Mouse (Mus musculus) hindbrain, postnatal 0 days (tissue): Measurements from ENCODE around the gene Mn1. TPM values are rescaled to one million over a fixed set of nuclear protein-coding genes. Genes with fewer than 3 reads are reported as not detected.
A peak's percentile ranks its signal among the peaks of the same experiment; 100 is the strongest.

Experiments
- ATAC-seq: fragments of 200-750 bp; cut with Nextera tagmentation; 2 replicates; pipeline ENCODE4 v1.8.0; 2017; ENCODE audit warnings: mild to moderate bottlenecking, moderate TSS enrichment, moderate library complexity
- DNase-seq: peaks from one replicate; pipeline ENCODE4 v3.0.0-alpha.2; 2015; ENCODE audit warnings: low spot score
- H3K27ac ChIP-seq: fragments of 300-500 bp; sonication (generic); 2 replicates; pipeline ENCODE4 v1.5.1; 2014; ENCODE audit warnings: mild to moderate bottlenecking
- H3K27me3 ChIP-seq: fragments of 300-500 bp; sonication (generic); 2 replicates; pipeline ENCODE4 v1.6.1; 2014; ENCODE audit warnings: low read length, mixed read lengths; ENCODE audit not compliant: insufficient read depth
- H3K36me3 ChIP-seq: fragments of 300-500 bp; sonication (generic); 2 replicates; pipeline ENCODE4 v1.6.1; 2014; ENCODE audit warnings: low read length, mixed read lengths; ENCODE audit not compliant: insufficient read depth
- H3K4me1 ChIP-seq: fragments of 300-500 bp; sonication (generic); 2 replicates; pipeline ENCODE4 v1.6.1; 2014; ENCODE audit warnings: antibody characterized with exemption, low read length, mixed read lengths; ENCODE audit not compliant: insufficient read depth
- H3K4me2 ChIP-seq: fragments of 300-500 bp; sonication (generic); 2 replicates; pipeline ENCODE4 v1.6.1; 2014; ENCODE audit warnings: low read depth, mild to moderate bottlenecking, low read length, moderate library complexity, mixed read lengths
- H3K4me3 ChIP-seq: fragments of 300-500 bp; sonication (generic); 2 replicates; pipeline ENCODE4 v1.5.1; 2014; ENCODE audit warnings: low read length
- H3K9ac ChIP-seq: fragments of 300-500 bp; sonication (generic); replicated peaks from 2 replicates; pipeline ENCODE4 v1.6.1; 2014; ENCODE audit warnings: mild to moderate bottlenecking, low read length, moderate library complexity, mixed read lengths
- H3K9me3 ChIP-seq: fragments of 300-500 bp; sonication (generic); 2 replicates; pipeline ENCODE4 v1.6.1; 2016; ENCODE audit warnings: low read length, mixed read lengths
- CTCF ChIP-seq: IDR thresholded peaks from 2 replicates; pipeline ENCODE4 v1.5.1; 2016; ENCODE audit warnings: antibody characterized with exemption, control low read depth, low read depth
- WGBS: fragments of 180-500 bp; shearing (Covaris S2); extraction: QIAGEN DNeasy Blood & Tissue Kit; methylation state at CpG from one replicate; pipeline ENCODE4 v1.1.7; 2014; 5-methylcytosine and 5-hydroxymethylcytosine counted together
- polyA plus RNA-seq: library from polyadenylated mRNA; unstranded; fragments of >200 nt; fragmentation: Nextera tagmentation; extraction: Ambion mirVana; gene quantifications from 2 replicates; pipeline ENCODE4 v1.2.1, GENCODE M21; 2015
- total RNA-seq: library from RNA; depleted of rRNA; stranded (reverse); fragments of >200 nt; gene quantifications from 2 replicates; pipeline ENCODE4 v1.2.3, GENCODE M21; 2014

Gene Mn1
- total and polyA plus RNA-seq, 2 experiments from 2014 or later: 32.9 to 71.5 TPM

DNA sequence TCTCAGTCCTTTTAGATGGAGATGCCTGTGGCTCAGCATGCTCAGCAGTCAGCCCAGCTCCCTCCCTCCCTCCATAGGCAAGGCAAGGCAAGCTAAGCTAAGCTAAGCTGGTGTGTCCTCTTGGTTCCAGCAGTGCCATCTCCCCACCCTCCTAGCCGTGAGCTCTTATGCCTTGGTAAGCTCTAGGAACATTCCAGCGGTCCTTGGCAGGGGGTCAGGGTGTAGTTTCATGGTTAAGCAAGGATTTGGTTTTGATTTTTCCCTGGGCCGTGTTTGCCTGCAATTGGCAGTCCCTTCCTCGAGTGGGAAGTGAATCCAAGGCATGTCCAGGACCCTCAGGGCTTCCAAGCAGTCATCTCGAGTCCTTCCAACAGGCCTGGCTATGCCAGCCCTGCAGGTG, 33.8 kb upstream of the Mn1 start:
- TF ChIP-seq CTCF: no peak

DNA sequence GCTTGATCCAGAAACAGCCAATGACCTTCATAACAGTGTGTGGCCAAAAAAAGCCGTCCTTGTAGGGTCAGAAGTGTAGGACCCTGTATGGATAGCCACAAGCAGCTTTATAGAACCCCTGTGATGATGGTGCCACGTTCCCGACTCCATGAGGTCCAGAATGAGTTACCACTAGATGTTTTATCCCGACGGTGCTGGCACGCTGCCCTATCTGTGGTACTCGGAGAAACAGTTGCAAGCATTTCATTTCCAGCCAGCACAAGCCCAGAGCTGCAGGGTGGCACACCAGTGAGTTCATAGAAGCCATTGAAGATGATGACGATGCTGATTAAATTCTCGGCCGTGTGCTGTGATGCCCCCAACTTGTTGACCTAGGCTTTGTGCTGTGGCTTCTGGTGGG, 26.3 kb upstream of the Mn1 start:
- H3K36me3 ChIP-seq: peaks cover 17% of the 10 kb centered on the region; the same call in 1 of the 2 replicates
- no peak overlapping the region for H3K9ac ChIP-seq
- TF ChIP-seq CTCF: no peak
- no peaks in the 10 kb centered on the region for H3K9me3 ChIP-seq
- H3K4me3 ChIP-seq: no peak overlapping the region
- 58% methylated on average over 10 of the region's 10 CpGs for WGBS
- no peak overlapping the region for H3K4me2 ChIP-seq
- no peaks in the 10 kb centered on the region for H3K27me3 ChIP-seq
- DNase-seq (no peak), ATAC-seq (no peak)
- H3K27ac ChIP-seq: no peak overlapping the region
- H3K4me1 ChIP-seq: peaks cover 15% of the 10 kb centered on the region

More for the DNA sequence above, 33.8 kb upstream of the Mn1 start:
- no peak for ATAC-seq
- no peak overlapping the region for H3K4me2 ChIP-seq
- DNase-seq: no peak
- peaks cover 41% of the 10 kb centered on the region for H3K36me3 ChIP-seq
- no peaks in the 10 kb centered on the region for H3K9me3 ChIP-seq
- no peaks in the 10 kb centered on the region for H3K4me1 ChIP-seq
- H3K9ac ChIP-seq: no peak overlapping the region
- no peak overlapping the region for H3K27ac ChIP-seq
- H3K27me3 ChIP-seq: no peaks in the 10 kb centered on the region
- 76% methylated on average over 5 of the region's 5 CpGs for WGBS
- H3K4me3 ChIP-seq: no peak overlapping the region

DNA sequence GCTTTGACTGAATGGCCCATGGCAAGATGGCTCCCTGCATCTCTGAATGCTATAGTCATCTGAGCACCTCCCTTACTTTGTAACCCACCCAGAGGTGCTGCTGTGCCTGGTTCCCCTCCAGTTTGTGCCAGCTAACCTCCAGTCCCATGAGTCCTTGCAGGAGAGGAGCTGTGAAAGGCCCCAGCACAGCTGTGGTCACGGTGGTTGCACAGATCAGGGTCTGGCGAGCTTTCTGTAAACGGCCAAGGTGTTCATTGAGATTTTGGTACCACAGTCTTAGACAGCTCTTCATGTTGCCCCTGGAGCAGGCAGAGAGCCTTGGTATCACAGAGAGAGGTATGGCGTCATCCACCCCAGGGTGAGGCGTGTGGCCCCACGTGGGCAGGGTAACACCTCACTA, 25.7 kb upstream of the Mn1 start:
- Histone ChIP-seq H3K27ac (no peak overlapping the region), H3K4me3 (no peak overlapping the region), H3K9me3 (no peaks in the 10 kb centered on the region), H3K4me1 (peaks cover 15% of the 10 kb centered on the region), H3K27me3 (no peaks in the 10 kb centered on the region), H3K4me2 (no peak overlapping the region), H3K9ac (no peak overlapping the region), H3K36me3 (peaks cover 15% of the 10 kb centered on the region; the same call in 1 of the 2 replicates)
- WGBS: 84% methylated on average over 6 of the region's 6 CpGs
- DNase-seq: no peak
- TF ChIP-seq CTCF: no peak
- no peak for ATAC-seq

DNA sequence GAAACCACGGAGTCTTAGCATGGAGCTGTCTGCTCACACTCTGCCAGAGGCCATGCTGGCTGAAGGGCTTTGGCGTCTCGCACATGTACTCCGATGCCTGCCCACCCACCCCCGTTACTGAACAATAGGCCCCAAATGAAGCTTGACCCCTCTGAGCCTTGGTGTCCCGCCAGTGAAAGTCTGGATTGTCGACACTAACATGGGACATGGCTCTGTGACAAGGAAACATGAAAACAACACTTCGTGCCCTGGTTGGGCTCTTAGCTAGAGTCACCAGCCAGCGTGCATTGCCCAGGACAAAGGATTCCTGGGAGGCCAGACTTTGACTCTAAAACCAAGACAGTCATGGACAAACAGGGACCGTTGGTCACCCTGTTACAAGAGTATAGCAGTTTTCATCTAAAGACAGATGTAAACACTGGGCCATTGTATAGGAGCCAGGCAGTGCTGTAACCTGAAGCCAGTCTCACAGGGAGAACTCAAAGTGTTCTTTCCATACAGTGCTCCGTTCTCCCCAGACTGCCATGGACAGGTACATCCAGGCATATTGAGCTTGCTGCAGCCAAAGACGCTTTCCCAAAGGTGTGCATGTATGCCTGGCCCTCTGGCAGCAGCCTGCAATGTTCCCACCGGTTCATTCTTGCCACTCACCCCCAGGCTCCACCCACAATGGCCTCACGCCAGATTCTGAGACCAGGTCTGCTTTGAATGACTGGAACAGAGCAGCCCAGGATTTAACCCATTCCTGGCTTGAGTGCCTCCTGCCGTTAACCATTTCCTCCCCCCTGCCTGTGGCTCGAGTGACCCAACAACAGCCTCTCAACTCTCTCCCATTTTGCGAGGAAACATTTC, 23.6 kb upstream of the Mn1 start:
- H3K27ac ChIP-seq: peak overlapping the region; percentile 73
- peaks cover 3% of the 10 kb centered on the region; the same call in 1 of the 2 replicates for H3K36me3 ChIP-seq
- peaks cover 15% of the 10 kb centered on the region for H3K4me1 ChIP-seq
- no peaks in the 10 kb centered on the region for H3K9me3 ChIP-seq
- peak; percentile 82 for ATAC-seq
- peak overlapping the region; percentile 51 for H3K4me2 ChIP-seq
- H3K4me3 ChIP-seq: no peak overlapping the region
- no peak overlapping the region for H3K9ac ChIP-seq
- WGBS: 10% methylated on average over 17 of the region's 17 CpGs
- DNase-seq: peak; percentile 92
- no peaks in the 10 kb centered on the region for H3K27me3 ChIP-seq
- no peak for TF ChIP-seq CTCF

DNA sequence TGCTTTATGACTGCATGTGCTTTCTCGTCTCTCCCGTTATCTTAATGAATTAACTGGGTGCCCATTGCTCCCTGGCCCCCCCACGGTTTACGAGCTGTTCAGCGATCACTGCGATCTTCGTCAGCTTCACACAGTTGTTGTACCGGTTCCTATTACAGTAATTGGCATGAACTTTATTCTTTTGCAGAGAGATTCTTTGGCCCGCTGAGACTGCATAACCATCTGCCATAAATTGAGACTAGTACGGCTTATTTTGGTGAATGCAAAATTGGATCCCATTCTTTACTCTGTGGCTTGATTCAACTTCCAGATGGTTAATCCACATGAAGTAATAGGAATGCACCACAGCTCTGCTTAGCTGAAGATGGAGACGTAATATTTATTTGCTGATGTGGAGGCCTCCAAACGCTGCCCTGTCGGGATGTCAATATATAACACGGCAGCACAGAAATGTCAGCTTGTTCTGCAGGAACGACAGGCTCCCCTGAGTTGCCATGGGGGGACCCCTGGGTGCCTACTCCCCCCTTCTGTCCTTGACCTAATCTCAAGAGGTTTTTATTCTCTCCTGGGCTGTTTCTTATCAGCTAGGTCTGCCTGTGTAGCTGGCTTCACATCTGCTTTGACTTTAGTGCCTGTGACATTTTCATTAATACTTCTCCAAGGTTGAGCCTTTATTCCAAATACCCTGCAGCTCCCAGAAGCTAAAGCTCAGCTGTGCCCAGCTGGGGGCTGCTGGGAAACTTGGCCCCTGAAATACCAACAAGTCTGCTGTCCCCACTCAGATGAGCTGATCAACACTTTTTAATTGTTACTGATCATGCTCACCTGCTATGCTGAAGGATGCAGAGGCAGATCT, 22.7 kb upstream of the Mn1 start:
- peak; percentile 60 for DNase-seq
- peak overlapping the region; percentile 51 for H3K4me2 ChIP-seq
- H3K9ac ChIP-seq: no peak overlapping the region
- no peaks in the 10 kb centered on the region for H3K36me3 ChIP-seq
- no peak for TF ChIP-seq CTCF
- 6% methylated on average over 15 of the region's 15 CpGs for WGBS
- H3K4me3 ChIP-seq: no peak overlapping the region
- peak overlapping the region; percentile 73; the same call in 1 of the 2 replicates for H3K27ac ChIP-seq
- ATAC-seq: peak; percentile 19; the same call in 1 of the 2 replicates
- H3K27me3 ChIP-seq: no peaks in the 10 kb centered on the region
- no peaks in the 10 kb centered on the region for H3K9me3 ChIP-seq
- peaks cover 15% of the 10 kb centered on the region for H3K4me1 ChIP-seq

DNA sequence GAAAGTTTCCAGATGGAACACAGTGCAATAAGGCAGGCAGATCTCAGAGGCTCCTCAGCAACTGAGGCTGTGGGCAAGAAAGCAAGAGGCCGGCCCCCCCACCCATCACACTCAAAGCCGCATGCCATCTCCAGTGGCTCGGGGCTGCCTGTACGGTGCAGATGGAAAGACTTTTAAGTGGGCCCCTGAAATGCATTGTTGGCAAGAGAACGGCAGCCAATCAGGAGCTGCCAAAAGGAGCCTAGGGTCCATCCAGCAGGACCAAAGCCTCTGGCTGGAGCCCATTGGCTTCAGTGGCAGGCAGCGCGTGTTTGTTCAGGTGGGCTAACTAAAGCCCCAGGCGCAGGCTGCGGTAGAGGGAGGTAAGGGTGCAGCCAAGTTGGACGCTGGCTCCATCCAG, 21.4 kb upstream of the Mn1 start:
- H3K4me2 ChIP-seq: no peak overlapping the region
- TF ChIP-seq CTCF: no peak
- H3K27ac ChIP-seq: no peak overlapping the region
- no peak overlapping the region for H3K9ac ChIP-seq
- no peaks in the 10 kb centered on the region for H3K36me3 ChIP-seq
- H3K27me3 ChIP-seq: no peaks in the 10 kb centered on the region
- H3K9me3 ChIP-seq: no peaks in the 10 kb centered on the region
- H3K4me3 ChIP-seq: no peak overlapping the region
- ATAC-seq (no peak), DNase-seq (no peak)
- peaks cover 15% of the 10 kb centered on the region for H3K4me1 ChIP-seq
- WGBS: 47% methylated on average over 10 of the region's 10 CpGs
